Mouse (Mus musculus) T-cell, adult 66 days (primary cell): ENCODE results near the gene Tefm. TPM values are rescaled to one million over a fixed set of nuclear protein-coding genes. Genes with fewer than 3 reads are reported as not detected.

ENCODE experiments used
- total RNA-seq, 2 experiments: library from RNA; stranded (reverse); gene quantifications; 3 replicates in 1 of 2; 4 replicates in 1 of 2; pipeline ENCODE4 v1.2.4; 2023

Gene Tefm
- 1 to 10 TPM; 6.1 to 7.0 TPM for total RNA-seq

GRCm38 (mm10) chr11:80141825-80142521, at the start of gene Tefm:
Gene Tefm (minus strand): TSS chr11:80142175.

DNA sequence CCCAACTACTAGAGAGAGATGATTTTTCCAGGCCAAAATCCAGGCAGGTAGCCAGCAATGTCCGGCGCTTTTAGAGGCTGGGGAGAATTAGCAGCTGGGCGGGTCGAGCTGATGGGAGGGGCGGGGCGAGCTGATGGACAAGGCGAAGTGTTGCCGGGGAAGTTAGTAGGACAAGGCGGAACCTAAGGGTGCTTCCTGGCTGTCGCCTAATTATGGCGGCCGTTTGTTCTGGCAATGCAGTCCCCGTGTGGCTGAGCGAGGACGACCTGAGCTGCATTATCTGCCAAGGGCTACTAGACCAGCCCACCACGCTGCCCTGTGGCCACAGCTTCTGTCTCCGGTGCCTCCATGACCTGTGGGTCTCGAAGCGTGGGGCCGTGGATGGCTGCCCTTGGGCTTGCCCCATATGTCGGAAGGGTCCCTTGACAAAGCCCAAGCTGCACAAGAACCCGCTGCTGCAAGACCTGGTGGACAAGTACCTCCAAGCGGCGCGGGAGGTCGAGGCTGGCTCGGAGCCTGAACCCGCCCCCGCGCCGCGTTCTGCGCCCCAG, 41.8 kb upstream of the Tefm start, which contains the start of gene Rnf135:
TSS of gene Rnf135 (plus strand) at position 147 of the 551 bp plus-strand sequence.

GRCm38 (mm10) chr11:80153857-80154495, 12.0 kb upstream of the Tefm start, which contains the start of gene Adap2:
Gene Adap2 (plus strand): TSS chr11:80154105.

DNA sequence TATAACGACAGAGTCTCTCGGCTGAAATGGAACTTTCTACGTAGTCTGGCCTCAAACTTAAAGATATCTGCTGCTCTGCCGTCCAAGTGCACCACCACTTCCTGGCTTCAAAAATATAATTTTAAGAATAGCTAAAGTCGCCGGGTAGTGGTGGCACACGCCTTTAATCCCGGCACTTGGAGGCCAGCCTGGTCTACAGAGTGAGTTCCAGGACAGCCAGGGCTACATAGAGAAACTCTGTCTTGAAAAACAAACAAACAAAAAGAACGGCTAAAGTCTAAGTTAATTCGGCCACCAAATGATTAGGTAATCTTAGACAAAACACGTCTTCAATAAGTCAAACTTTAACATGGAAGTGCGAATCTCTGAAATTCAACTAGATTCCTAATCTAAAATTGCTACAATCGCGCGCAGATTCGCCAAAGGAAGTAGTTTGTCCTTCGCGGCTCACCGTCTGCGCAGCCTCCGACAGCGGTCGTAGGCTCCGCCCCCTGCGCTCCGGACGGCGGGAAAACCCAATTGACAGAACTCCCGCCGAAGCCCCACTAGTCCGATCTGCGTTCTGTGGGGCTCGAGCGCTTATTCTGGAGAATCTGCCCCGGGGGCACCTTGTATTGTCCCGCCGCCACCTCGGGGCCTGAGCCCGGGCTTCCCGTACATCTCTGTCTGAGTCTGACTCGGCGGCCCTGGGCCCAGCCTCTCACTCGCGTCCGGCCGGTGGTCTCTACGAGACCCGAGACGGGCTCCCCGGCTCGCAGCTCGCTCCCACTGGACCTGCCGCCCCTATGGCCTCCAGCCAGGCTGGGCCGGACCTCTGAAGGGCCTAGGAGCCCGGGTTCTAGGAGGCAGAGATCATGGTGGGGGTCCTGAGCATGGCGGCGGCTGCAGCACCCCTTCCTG, 52.8 kb downstream of the Tefm start, which contains the start of gene Atad5:
TSS of gene Atad5 (plus strand) at position 484 of the 900 bp plus-strand sequence.

Other genes with a start within 250 kb of the Tefm start
- gene Utp6, start 179.8 kb downstream of the Tefm start, total RNA-seq: 10 to 100 TPM; 42.0 to 48.5 TPM
- gene Suz12, start 149.1 kb downstream of the Tefm start, total RNA-seq: 10 to 100 TPM; 79.4 to 81.8 TPM
- gene Crlf3, start 61.2 kb downstream of the Tefm start, total RNA-seq: 100 to 1,000 TPM; 246 to 303 TPM
- gene Atad5, start 52.8 kb downstream of the Tefm start, total RNA-seq: 1 to 10 TPM; 5.7 to 6.0 TPM
- gene Adap2, start 11.9 kb upstream of the Tefm start, total RNA-seq: 1 to 10 TPM in 1 of 2 experiments, under 1 TPM in 1; 0.73 to 2.5 TPM
- 1 to 10 TPM; 5.5 to 6.3 TPM for gene Rnf135, start 41.7 kb upstream of the Tefm start, total RNA-seq
- gene Rhot1, start 66.8 kb upstream of the Tefm start, total RNA-seq: 10 to 100 TPM; 45.1 to 49.2 TPM
- 1 to 10 TPM in 1 of 2 experiments, under 1 TPM in 1; 0.77 to 1.1 TPM for gene Rhbdl3, start 158.7 kb upstream of the Tefm start, total RNA-seq
- 10 to 100 TPM; 15.6 to 16.1 TPM for gene 5730455P16Rik, start 235.9 kb upstream of the Tefm start, total RNA-seq
- gene Zfp207, start 241.1 kb upstream of the Tefm start, total RNA-seq: 100 to 1,000 TPM; 180 to 210 TPM